Mouse (Mus musculus) lung, postnatal 0 days (tissue): ENCODE measurements around the gene Mllt3.

Source experiments
- CTCF ChIP-seq: IDR thresholded peaks from 2 replicates; pipeline ENCODE4 v1.5.1; 2016; ENCODE audit warnings: antibody characterized with exemption, mild to moderate bottlenecking
- EP300 ChIP-seq: IDR thresholded peaks from 2 replicates; pipeline ENCODE4 v1.6.1; 2016; ENCODE audit warnings: antibody characterized with exemption, mild to moderate bottlenecking, control low read depth

- TF ChIP-seq EP300: no peak
- no peak for TF ChIP-seq CTCF
Measured at GRCm38 (mm10) chr4:87881995-87882394, 151.2 kb downstream of the Mllt3 start.
